Mouse (Mus musculus) bone marrow, adult 2 months (tissue): ENCODE data around the gene Camta1.

Source experiments
- CTCF ChIP-seq: fragments of 200-500 bp; IDR thresholded peaks from 2 replicates; pipeline ENCODE4 v1.5.1; 2011; ENCODE audit warnings: low read length, control low read depth; ENCODE audit not compliant: control insufficient read depth, insufficient read depth
- POLR2A ChIP-seq: fragments of 200-500 bp; IDR thresholded peaks from 2 replicates; pipeline ENCODE4 v1.6.1; 2011; ENCODE audit warnings: low read depth, mild to moderate bottlenecking, control low read depth, low read length, borderline replicate concordance; ENCODE audit not compliant: control insufficient read depth

- TF ChIP-seq POLR2A (no peak), CTCF (no peak)
Observed at GRCm38 (mm10) chr4:151780511-151780910, 81.2 kb downstream of the Camta1 start.
